Comparison of ENCODE assay signal across 10 mouse cellular contexts in genomic region chr7:122466722-122467121, GRCm38 (mm10).
"Had no signal": no experiment of that assay in that cellular context is flagged by ENCODE, and none has a peak within 500 bp of the region (broad histone marks: within the 10 kb centered on the region; RNA-seq: fewer than 3 reads in every experiment).

No protein-coding gene starts in this region.

- H3K9me3 ChIP-seq: kidney, embryonic 15.5 days; limb, embryonic 12.5 days; liver, embryonic 12.5 days; liver, embryonic 15.5 days had no signal

- H3K36me3 ChIP-seq: kidney, embryonic 15.5 days; limb, embryonic 12.5 days; liver, embryonic 12.5 days; liver, embryonic 15.5 days had no signal

- H3K9ac ChIP-seq: kidney, embryonic 15.5 days; limb, embryonic 12.5 days; liver, embryonic 12.5 days; liver, embryonic 15.5 days had no signal

- H3K4me1 ChIP-seq: kidney, embryonic 15.5 days; limb, embryonic 12.5 days; liver, embryonic 12.5 days; liver, embryonic 15.5 days had no signal

- DNase-seq: layer of hippocampus, postnatal 36 days; liver; lung, adult 18-20 months; thymus, adult 18-20 months had no signal

- H3K27me3 ChIP-seq: liver, embryonic 12.5 days; liver, embryonic 15.5 days had no signal

- ATAC-seq: liver, embryonic 12.5 days had no signal

- H3K27ac ChIP-seq: kidney, embryonic 15.5 days; left cerebral cortex, adult 2 months; limb, embryonic 12.5 days; liver, embryonic 12.5 days; liver, embryonic 15.5 days; macrophage had no signal

- H3K4me2 ChIP-seq: kidney, embryonic 15.5 days; limb, embryonic 12.5 days; liver, embryonic 12.5 days; liver, embryonic 15.5 days had no signal

- H3K4me3 ChIP-seq: kidney, embryonic 15.5 days; left cerebral cortex, adult 2 months; limb, embryonic 12.5 days; liver, embryonic 12.5 days; liver, embryonic 15.5 days had no signal
